Mouse (Mus musculus) stomach, postnatal 0 days (tissue): ENCODE results near the gene 2410002F23Rik.

Source experiments
- CTCF ChIP-seq: IDR thresholded peaks from 2 replicates; pipeline ENCODE4 v1.5.1; 2016; ENCODE audit warnings: antibody characterized with exemption, low read depth, mild to moderate bottlenecking, moderate library complexity
- EP300 ChIP-seq: optimal IDR thresholded peaks from 2 replicates; pipeline ENCODE3; 2016; ENCODE audit warnings: antibody characterized with exemption

DNA sequence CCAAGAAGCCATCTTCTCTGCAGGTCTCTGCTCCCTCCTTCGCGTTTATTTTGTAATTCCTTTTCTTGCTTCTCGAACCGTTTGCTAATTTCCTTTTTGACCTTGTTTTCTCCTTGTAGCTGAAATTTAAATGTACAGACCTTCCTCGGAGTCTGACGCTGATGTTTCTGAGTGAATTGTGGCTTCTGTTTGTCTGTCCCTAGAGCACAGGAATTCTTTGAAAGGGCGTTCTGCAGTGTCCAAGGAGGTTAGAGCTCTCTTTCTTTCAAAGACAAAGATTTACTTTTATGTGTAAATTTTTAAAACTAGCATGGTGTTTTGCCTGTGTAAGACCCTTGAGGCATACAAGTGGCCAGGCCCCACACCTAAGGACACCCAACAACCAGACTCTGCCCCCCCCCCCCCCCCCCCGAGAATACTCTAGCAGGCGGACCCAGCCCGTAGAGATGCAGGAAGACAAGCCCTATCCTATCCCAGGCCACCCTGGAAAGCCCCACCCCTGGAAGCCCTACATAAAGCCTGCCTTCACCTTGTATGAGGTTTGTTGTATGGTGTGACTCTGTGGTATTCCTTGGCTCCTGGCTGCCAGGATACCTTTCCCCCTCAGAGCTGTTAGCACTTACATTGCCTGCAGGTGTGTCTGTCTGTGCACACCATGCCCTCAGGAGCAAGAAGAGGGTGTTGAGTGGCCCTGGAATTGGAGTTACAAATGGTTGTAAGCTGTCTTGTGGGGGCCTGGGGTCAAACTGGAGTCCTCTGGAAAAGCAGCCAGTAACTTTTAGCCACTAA, 30.1 kb downstream of the 2410002F23Rik start:
- TF ChIP-seq CTCF (no peak), EP300 (no peak)
